Mouse (Mus musculus): ENCODE data around the gene Shld1.
A peak's percentile ranks its signal among the peaks of the same experiment; 100 is the strongest.

The Shld1 gene

GRCm38 (mm10) chr2:132692320-132692719, 5.6 kb downstream of the Shld1 start:
- DNase-seq (ENCODE audit: low read depth), result peak; percentile 67

GRCm38 (mm10) chr2:132693980-132694379, 7.2 kb downstream of the Shld1 start:
- DNase-seq (ENCODE audit: low read depth), result no peak

GRCm38 (mm10) chr2:132695358-132696093, 8.8 kb downstream of the Shld1 start:
- peak; percentile 71 for DNase-seq (ENCODE audit: low read depth)

GRCm38 (mm10) chr2:132696519-132696918, 9.8 kb downstream of the Shld1 start:
- no peak for DNase-seq (ENCODE audit: low read depth)

- DNase-seq (ENCODE audit: low read depth), result no peak
These were observed 10.5 kb downstream of the Shld1 start for GRCm38 (mm10) chr2:132697256-132697655.

- no peak for DNase-seq (ENCODE audit: low read depth)
These were observed 11.0 kb downstream of the Shld1 start for GRCm38 (mm10) chr2:132697695-132698094.

GRCm38 (mm10) chr2:132698420-132698819, 11.7 kb downstream of the Shld1 start:
- DNase-seq (ENCODE audit: low read depth), result no peak

GRCm38 (mm10) chr2:132700921-132701320, 14.2 kb downstream of the Shld1 start:
- DNase-seq (ENCODE audit: low read depth), result no peak

GRCm38 (mm10) chr2:132701451-132701886, 14.7 kb downstream of the Shld1 start:
- peak; percentile 56 for DNase-seq (ENCODE audit: low read depth)

- DNase-seq (ENCODE audit: low read depth), result no peak
These were observed 18.7 kb downstream of the Shld1 start for GRCm38 (mm10) chr2:132705251-132705992.

- DNase-seq (ENCODE audit: low read depth), result no peak
These were observed 19.6 kb downstream of the Shld1 start for GRCm38 (mm10) chr2:132706309-132706708.

- no peak for DNase-seq (ENCODE audit: low read depth)
These were observed 23.8 kb downstream of the Shld1 start for GRCm38 (mm10) chr2:132710488-132710887.

- DNase-seq (ENCODE audit: low read depth), result no peak
These were observed 25.3 kb downstream of the Shld1 start for GRCm38 (mm10) chr2:132712061-132712460.

GRCm38 (mm10) chr2:132714522-132714921, 27.8 kb downstream of the Shld1 start:
- no peak for DNase-seq (ENCODE audit: low read depth)

GRCm38 (mm10) chr2:132714946-132715345, 28.2 kb downstream of the Shld1 start:
- DNase-seq (ENCODE audit: low read depth), result no peak

GRCm38 (mm10) chr2:132715421-132716070, 28.8 kb downstream of the Shld1 start:
- no peak for DNase-seq (ENCODE audit: low read depth)

- DNase-seq (ENCODE audit: low read depth), result peak; percentile 61
These were observed 29.4 kb downstream of the Shld1 start for GRCm38 (mm10) chr2:132716154-132716553.

- no peak for DNase-seq (ENCODE audit: low read depth)
These were observed 30.3 kb downstream of the Shld1 start for GRCm38 (mm10) chr2:132716901-132717536.

GRCm38 (mm10) chr2:132717537-132717912, 30.8 kb downstream of the Shld1 start:
- DNase-seq (ENCODE audit: low read depth), result no peak

- peak; percentile 11 for DNase-seq (ENCODE audit: low read depth)
These were observed 34.3 kb downstream of the Shld1 start for GRCm38 (mm10) chr2:132720921-132721566.

- DNase-seq (ENCODE audit: low read depth), result peak; percentile 59
These were observed 35.1 kb downstream of the Shld1 start for GRCm38 (mm10) chr2:132721844-132722243.

GRCm38 (mm10) chr2:132723958-132724431, 37.3 kb downstream of the Shld1 start:
- DNase-seq (ENCODE audit: low read depth), result peak; percentile 26

All from 416B (cell line).